Mouse (Mus musculus): ENCODE measurements around the gene Psmd5. TPM values are rescaled to one million over a fixed set of nuclear protein-coding genes. Genes with fewer than 3 reads are reported as not detected.

Psmd5 gene
- polyA plus RNA-seq, 1 experiment from 2014 or later: 138 TPM

- no peak for ATAC-seq (replicated peaks; ENCODE audit: low FRiP score)
- no peaks in the 10 kb centered on the region for H3K36me3 ChIP-seq (ENCODE audit: control insufficient read depth, insufficient read depth, low read length)
Observed at GRCm38 (mm10) chr2:34882757-34883156, 8.0 kb upstream of the Psmd5 start.

DNA sequence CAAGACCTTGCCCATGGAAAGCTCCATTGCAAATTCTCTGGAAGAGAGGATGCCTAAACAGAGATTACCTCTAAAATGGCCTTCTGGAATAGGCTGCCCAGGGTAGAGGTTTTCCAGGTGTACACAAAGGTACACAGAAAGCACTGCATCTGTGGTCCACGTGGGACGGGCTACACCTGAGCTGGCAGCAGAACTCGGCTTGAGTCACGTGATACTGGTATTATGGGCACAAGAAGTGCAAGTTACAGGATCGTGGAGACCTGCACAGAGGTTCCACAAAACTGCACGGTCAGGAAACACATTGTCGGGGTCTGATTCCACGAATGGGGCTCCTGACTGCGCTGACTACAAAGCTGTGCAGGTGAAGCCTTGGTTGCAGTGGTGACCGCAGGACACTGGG lies 5.3 kb upstream of the Psmd5 start:
- DNase-seq (ENCODE audit: low spot score) (no peak), ATAC-seq (replicated peaks; ENCODE audit: low FRiP score) (no peak)
- Histone ChIP-seq H3K9me3 (ENCODE audit: control insufficient read depth, low read length) (no peaks in the 10 kb centered on the region), H3K27me3 (replicated peaks; ENCODE audit: control insufficient read depth, insufficient read depth, low read length) (no peaks in the 10 kb centered on the region; the same call in 1 of the 2 replicates), H3K9ac (ENCODE audit: low read depth, low read length) (no peak overlapping the region), H3K4me2 (no peak overlapping the region), H3K27ac (ENCODE audit: low read depth, low read length) (no peak overlapping the region), H3K4me3 (ENCODE audit: low read depth, low read length) (no peak overlapping the region), H3K4me1 (replicated peaks; ENCODE audit: control insufficient read depth, insufficient read depth, low read length) (no peaks in the 10 kb centered on the region; the same call in 1 of the 2 replicates), H3K36me3 (ENCODE audit: control insufficient read depth, insufficient read depth, low read length) (no peaks in the 10 kb centered on the region)
- WGBS: 78% methylated on average over 10 of the region's 10 CpGs

More at GRCm38 (mm10) chr2:34882757-34883156, 8.0 kb upstream of the Psmd5 start:
- Histone ChIP-seq H3K9ac (ENCODE audit: low read depth, low read length) (no peak overlapping the region), H3K27ac (ENCODE audit: low read depth, low read length) (no peak overlapping the region), H3K4me3 (ENCODE audit: low read depth, low read length) (no peak overlapping the region), H3K4me1 (replicated peaks; ENCODE audit: control insufficient read depth, insufficient read depth, low read length) (no peaks in the 10 kb centered on the region; the same call in 1 of the 2 replicates), H3K9me3 (ENCODE audit: control insufficient read depth, low read length) (no peaks in the 10 kb centered on the region), H3K27me3 (replicated peaks; ENCODE audit: control insufficient read depth, insufficient read depth, low read length) (no peaks in the 10 kb centered on the region; the same call in 1 of the 2 replicates), H3K4me2 (no peak overlapping the region)
- WGBS: 79% methylated on average over 2 of the region's 2 CpGs
- no peak for DNase-seq (ENCODE audit: low spot score)

DNA sequence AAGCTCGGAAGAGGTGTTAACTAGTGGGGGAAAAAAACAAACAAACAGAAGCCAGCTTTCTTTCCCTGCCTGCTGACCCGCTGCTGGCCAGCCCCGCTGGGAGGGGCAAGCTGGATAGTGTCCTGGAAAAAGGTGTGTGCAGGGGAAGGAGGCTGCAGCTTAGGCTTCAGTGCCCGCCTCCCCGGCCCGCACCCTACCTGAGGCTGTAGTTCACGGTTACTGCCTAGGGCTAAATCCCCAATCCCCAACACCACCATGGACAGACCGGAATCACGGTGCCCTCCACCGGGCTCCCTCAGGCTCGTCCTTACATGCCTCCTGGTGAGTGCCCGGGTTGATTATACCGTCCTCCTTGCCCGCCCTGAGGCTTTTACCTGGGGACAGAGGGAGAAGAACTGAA lies 497 bp downstream of the Psmd5 start, which contains the start of gene Cutal:
Gene Cutal (plus strand): TSS at position 126 of the 400 bp plus-strand sequence.
- ATAC-seq (replicated peaks; ENCODE audit: low FRiP score): no peak
- WGBS: 11% methylated on average over 14 of the region's 14 CpGs
- Histone ChIP-seq H3K9me3 (ENCODE audit: control insufficient read depth, low read length) (no peaks in the 10 kb centered on the region), H3K9ac (ENCODE audit: low read depth, low read length) (peak within 1 kb of the TSS; percentile 18; the same call in 1 of the 2 replicates), H3K4me2 (peak within 1 kb of the TSS; percentile 52), H3K36me3 (ENCODE audit: control insufficient read depth, insufficient read depth, low read length) (no peaks in the 10 kb centered on the region), H3K4me3 (ENCODE audit: low read depth, low read length) (peak within 1 kb of the TSS; percentile 39), H3K27me3 (replicated peaks; ENCODE audit: control insufficient read depth, insufficient read depth, low read length) (peaks cover 12% of the 10 kb centered on the region), H3K27ac (ENCODE audit: low read depth, low read length) (peak within 1 kb of the TSS; percentile 32; the same call in 1 of the 2 replicates), H3K4me1 (replicated peaks; ENCODE audit: control insufficient read depth, insufficient read depth, low read length) (peaks cover 9% of the 10 kb centered on the region)
- no peak for DNase-seq (ENCODE audit: low spot score)

GRCm38 (mm10) chr2:34870520-34871474 lies 4.0 kb downstream of the Psmd5 start:
- Histone ChIP-seq H3K27ac (ENCODE audit: low read depth, low read length) (peak overlapping the region; percentile 75), H3K4me1 (replicated peaks; ENCODE audit: control insufficient read depth, insufficient read depth, low read length) (peaks cover 20% of the 10 kb centered on the region), H3K27me3 (replicated peaks; ENCODE audit: control insufficient read depth, insufficient read depth, low read length) (peaks cover 12% of the 10 kb centered on the region), H3K9me3 (ENCODE audit: control insufficient read depth, low read length) (no peaks in the 10 kb centered on the region), H3K4me3 (ENCODE audit: low read depth, low read length) (peak overlapping the region; percentile 82), H3K9ac (ENCODE audit: low read depth, low read length) (peak overlapping the region; percentile 85), H3K4me2 (peak overlapping the region; percentile 88), H3K36me3 (ENCODE audit: control insufficient read depth, insufficient read depth, low read length) (peaks cover 9% of the 10 kb centered on the region; the same call in 1 of the 2 replicates)
- ATAC-seq (replicated peaks; ENCODE audit: low FRiP score) (peak; percentile 93), DNase-seq (ENCODE audit: low spot score) (peak; percentile 95)
- WGBS: under 1% methylated on average over 67 of the region's 67 CpGs

DNA sequence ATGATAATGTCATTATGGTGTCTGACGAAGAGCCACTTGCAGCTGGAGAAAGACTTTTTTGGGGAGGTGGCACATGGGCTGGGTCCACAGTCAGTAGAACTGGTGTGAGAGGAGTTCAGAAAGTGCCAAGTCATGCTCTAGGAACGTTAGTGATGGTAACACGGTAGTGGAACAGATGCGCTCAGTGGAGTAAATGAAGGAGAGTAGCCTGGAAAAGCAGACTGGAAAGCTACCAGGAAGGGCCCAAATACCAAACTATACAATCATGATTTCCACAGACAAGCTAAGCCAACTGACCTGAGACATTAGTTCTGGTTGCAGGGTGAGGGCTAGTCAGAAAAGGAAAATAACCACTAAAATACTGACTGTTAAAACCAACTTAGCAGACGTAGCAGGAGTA lies 5.1 kb downstream of the Psmd5 start:
- Histone ChIP-seq H3K4me2 (peak overlapping the region; percentile 88), H3K27me3 (replicated peaks; ENCODE audit: control insufficient read depth, insufficient read depth, low read length) (peaks cover 12% of the 10 kb centered on the region), H3K9ac (ENCODE audit: low read depth, low read length) (peak overlapping the region; percentile 75), H3K9me3 (ENCODE audit: control insufficient read depth, low read length) (no peaks in the 10 kb centered on the region), H3K27ac (ENCODE audit: low read depth, low read length) (peak overlapping the region; percentile 84), H3K4me3 (ENCODE audit: low read depth, low read length) (peak overlapping the region; percentile 82), H3K4me1 (replicated peaks; ENCODE audit: control insufficient read depth, insufficient read depth, low read length) (peaks cover 20% of the 10 kb centered on the region), H3K36me3 (ENCODE audit: control insufficient read depth, insufficient read depth, low read length) (peaks cover 19% of the 10 kb centered on the region)
- ATAC-seq (replicated peaks; ENCODE audit: low FRiP score) (peak; percentile 80), DNase-seq (ENCODE audit: low spot score) (peak; percentile 45)
- 19% methylated on average over 5 of the region's 5 CpGs for WGBS

- no peak overlapping the region for H3K4me2 ChIP-seq
- 67% methylated on average over 8 of the region's 8 CpGs for WGBS
- H3K27me3 ChIP-seq (replicated peaks; ENCODE audit: control insufficient read depth, insufficient read depth, low read length): no peaks in the 10 kb centered on the region
- peaks cover 53% of the 10 kb centered on the region for H3K36me3 ChIP-seq (ENCODE audit: control insufficient read depth, insufficient read depth, low read length)
- DNase-seq (ENCODE audit: low spot score): no peak
- no peak overlapping the region for H3K9ac ChIP-seq (ENCODE audit: low read depth, low read length)
- H3K4me1 ChIP-seq (replicated peaks; ENCODE audit: control insufficient read depth, insufficient read depth, low read length): peaks cover 9% of the 10 kb centered on the region
- ATAC-seq (replicated peaks; ENCODE audit: low FRiP score): peak; percentile 56; the same call in 1 of the 2 replicates
- no peaks in the 10 kb centered on the region for H3K9me3 ChIP-seq (ENCODE audit: control insufficient read depth, low read length)
- H3K27ac ChIP-seq (ENCODE audit: low read depth, low read length): no peak overlapping the region
- no peak overlapping the region for H3K4me3 ChIP-seq (ENCODE audit: low read depth, low read length)
Observed at GRCm38 (mm10) chr2:34857728-34858127, 17.0 kb downstream of the Psmd5 start.

DNA sequence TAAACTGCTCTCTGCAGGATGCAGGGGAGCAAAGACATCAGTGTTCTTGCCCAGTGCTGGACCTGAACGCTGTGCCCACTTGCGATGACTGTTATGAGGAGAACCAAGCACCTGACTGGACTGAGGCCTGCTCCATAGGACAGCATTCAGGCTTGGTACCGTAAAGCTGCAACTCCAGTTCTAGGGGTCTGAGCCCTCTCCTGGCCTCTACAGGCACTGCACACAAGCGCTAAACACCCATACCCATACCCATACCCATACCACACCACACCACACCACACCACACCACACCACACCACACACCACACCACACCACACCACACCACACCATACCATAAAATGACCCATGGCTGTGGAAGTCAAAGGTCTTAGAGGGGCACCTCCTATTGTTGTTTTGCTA lies 19.5 kb downstream of the Psmd5 start:
- no peak overlapping the region for H3K27ac ChIP-seq (ENCODE audit: low read depth, low read length)
- no peak overlapping the region for H3K4me3 ChIP-seq (ENCODE audit: low read depth, low read length)
- no peak overlapping the region for H3K9ac ChIP-seq (ENCODE audit: low read depth, low read length)
- no peaks in the 10 kb centered on the region for H3K9me3 ChIP-seq (ENCODE audit: control insufficient read depth, low read length)
- H3K4me1 ChIP-seq (replicated peaks; ENCODE audit: control insufficient read depth, insufficient read depth, low read length): peaks cover 9% of the 10 kb centered on the region
- DNase-seq (ENCODE audit: low spot score) (no peak), ATAC-seq (replicated peaks; ENCODE audit: low FRiP score) (no peak; the same call in 1 of the 2 replicates)
- 89% methylated on average over 4 of the region's 4 CpGs for WGBS
- peaks cover 61% of the 10 kb centered on the region for H3K36me3 ChIP-seq (ENCODE audit: control insufficient read depth, insufficient read depth, low read length)
- no peaks in the 10 kb centered on the region for H3K27me3 ChIP-seq (replicated peaks; ENCODE audit: control insufficient read depth, insufficient read depth, low read length)
- H3K4me2 ChIP-seq: no peak overlapping the region

DNA sequence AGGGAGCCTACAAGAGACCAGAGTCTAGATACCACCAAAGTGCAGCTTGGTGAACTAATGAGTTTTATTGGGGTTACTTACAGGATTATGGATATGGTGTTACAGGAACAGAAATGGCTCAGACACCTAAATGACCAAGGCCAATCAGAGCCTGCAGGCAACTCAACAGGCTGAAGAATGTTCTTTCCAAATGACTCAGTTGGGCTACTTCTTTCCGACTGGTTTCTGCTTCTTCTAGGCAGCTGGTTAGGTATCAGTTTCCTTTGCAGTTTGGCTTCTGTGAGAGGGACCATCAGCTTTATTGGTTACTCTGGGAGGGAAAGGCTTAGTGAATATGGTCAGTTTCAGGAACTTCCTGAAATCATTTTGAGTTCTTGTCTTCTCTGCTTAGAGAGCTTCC lies 27.1 kb downstream of the Psmd5 start:
- Histone ChIP-seq H3K36me3 (ENCODE audit: control insufficient read depth, insufficient read depth, low read length) (peaks cover 24% of the 10 kb centered on the region), H3K27me3 (replicated peaks; ENCODE audit: control insufficient read depth, insufficient read depth, low read length) (no peaks in the 10 kb centered on the region), H3K4me2 (no peak overlapping the region), H3K4me3 (ENCODE audit: low read depth, low read length) (no peak overlapping the region), H3K9ac (ENCODE audit: low read depth, low read length) (no peak overlapping the region), H3K27ac (ENCODE audit: low read depth, low read length) (no peak overlapping the region), H3K9me3 (ENCODE audit: control insufficient read depth, low read length) (no peaks in the 10 kb centered on the region), H3K4me1 (replicated peaks; ENCODE audit: control insufficient read depth, insufficient read depth, low read length) (no peaks in the 10 kb centered on the region)
- WGBS: 74% methylated on average over 1 of the region's 1 CpGs
- DNase-seq (ENCODE audit: low spot score) (no peak), ATAC-seq (replicated peaks; ENCODE audit: low FRiP score) (no peak)

Measured in liver, embryonic 11.5 days (tissue).